Mouse (Mus musculus): ENCODE data around the gene Atl3.

Gene Atl3

GRCm38 (mm10) chr19:7562601-7563129 is 68.8 kb downstream of the Atl3 start:
- DNase-seq, result no peak

GRCm38 (mm10) chr19:7563676-7564075 is 69.8 kb downstream of the Atl3 start:
- no peak for DNase-seq

- no peak for DNase-seq
These were observed 70.6 kb downstream of the Atl3 start for GRCm38 (mm10) chr19:7564457-7564856.

- DNase-seq, result no peak
These were observed 73.0 kb downstream of the Atl3 start for GRCm38 (mm10) chr19:7566826-7567225.

GRCm38 (mm10) chr19:7568364-7568763 is 74.5 kb downstream of the Atl3 start:
- DNase-seq, result no peak

- DNase-seq, result no peak
These were observed 75.8 kb downstream of the Atl3 start for GRCm38 (mm10) chr19:7569650-7570049.

- DNase-seq, result no peak
These were observed 82.3 kb downstream of the Atl3 start for GRCm38 (mm10) chr19:7576180-7576579.

- DNase-seq, result no peak
These were observed 83.9 kb downstream of the Atl3 start for GRCm38 (mm10) chr19:7577710-7578109.

- no peak for DNase-seq
These were observed 87.2 kb downstream of the Atl3 start for GRCm38 (mm10) chr19:7581042-7581441.

GRCm38 (mm10) chr19:7583101-7583500 is 89.3 kb downstream of the Atl3 start:
- DNase-seq, result no peak

GRCm38 (mm10) chr19:7583599-7583998 is 89.8 kb downstream of the Atl3 start:
- no peak for DNase-seq

- no peak for DNase-seq
These were observed 91.4 kb downstream of the Atl3 start for GRCm38 (mm10) chr19:7585279-7585678.

- DNase-seq, result no peak
These were observed 91.9 kb downstream of the Atl3 start for GRCm38 (mm10) chr19:7585764-7586163.

All from kidney, adult 18-20 months (tissue).